8 mouse cellular contexts compared by ENCODE assay signal in the genomic region with DNA sequence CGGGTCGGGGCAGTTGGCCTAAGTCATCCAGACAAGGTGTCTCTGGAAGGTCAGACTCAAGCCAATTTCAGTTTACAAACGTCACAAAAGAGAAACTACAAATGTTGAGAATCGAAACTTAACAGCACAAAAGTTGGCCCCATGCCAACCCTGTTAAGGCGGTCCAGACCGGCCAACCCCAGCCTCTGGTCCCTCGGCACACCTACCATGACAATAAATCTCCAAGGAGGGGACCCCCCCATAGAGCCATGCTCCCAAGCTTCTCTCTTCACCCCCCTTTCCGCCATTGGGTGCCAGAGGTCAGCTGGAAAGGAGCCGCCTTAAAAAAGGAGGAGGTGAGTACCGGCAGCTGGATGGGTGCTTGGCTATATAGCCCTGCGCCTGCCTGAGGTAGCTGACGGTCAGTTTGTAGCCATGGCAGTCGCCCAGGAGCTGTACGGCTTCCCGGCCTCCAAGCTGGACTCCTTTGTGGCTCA. TPM values are rescaled to one million over a fixed set of nuclear protein-coding genes. Genes with fewer than 3 reads are reported as not detected.
DNase-seq lines count a peak whose midpoint lies in the region; ATAC-seq lines count a peak whose summit lies in the region.

A gene (plus strand): TSS at position 243 of the 476 bp plus-strand sequence.

- ATAC-seq in forebrain, embryonic 14.5 days, result no peak
- ATAC-seq in hindbrain, embryonic 16.5 days, result no peak
- no peak for ATAC-seq in liver, embryonic 12.5 days
- no peak for ATAC-seq in neural tube, embryonic 15.5 days (ENCODE audit: low FRiP score)

- DNase-seq in A20 (ENCODE audit: low read depth, low spot score) (peak; percentile 71), MEL-GATA-1-ER (ENCODE audit: extremely low read depth, low read depth) (peak; percentile 49)
- DNase-seq in forebrain, embryonic 14.5 days (ENCODE audit: low spot score), result peak; percentile 29
- peak; percentile 32 to 40 for DNase-seq in urinary bladder, postnatal 36 days (ENCODE audit: low spot score in 2 of 2)
- no peak for DNase-seq in left cerebral cortex, postnatal 36 days (ENCODE audit: low spot score in 2 of 2)

- H3K36me3 ChIP-seq in forebrain, embryonic 14.5 days (ENCODE audit: control insufficient read depth, insufficient read depth, low read length), result no peaks in the 10 kb centered on the region
- H3K36me3 ChIP-seq in hindbrain, embryonic 16.5 days (ENCODE audit: control insufficient read depth, insufficient read depth, low read length), result no peaks in the 10 kb centered on the region
- H3K36me3 ChIP-seq in liver, embryonic 12.5 days, result no peaks in the 10 kb centered on the region
- no peaks in the 10 kb centered on the region for H3K36me3 ChIP-seq in neural tube, embryonic 15.5 days

- intact Hi-C loops in left cerebral cortex, postnatal 36 days (cut with DNase I), result no loop called here

- H3K27me3 ChIP-seq in forebrain, embryonic 14.5 days (replicated peaks; ENCODE audit: control insufficient read depth, insufficient read depth, low read length), result no peaks in the 10 kb centered on the region
- no peaks in the 10 kb centered on the region for H3K27me3 ChIP-seq in hindbrain, embryonic 16.5 days (replicated peaks; ENCODE audit: control insufficient read depth, insufficient read depth, low read length)
- H3K27me3 ChIP-seq in liver, embryonic 12.5 days (replicated peaks), result no peaks in the 10 kb centered on the region
- H3K27me3 ChIP-seq in neural tube, embryonic 15.5 days (replicated peaks), result no peaks in the 10 kb centered on the region

- WGBS in forebrain, embryonic 14.5 days, result 39% methylated on average over 15 of the region's 15 CpGs
- WGBS in hindbrain, embryonic 16.5 days, result 40% methylated on average over 15 of the region's 15 CpGs
- WGBS in liver, embryonic 12.5 days (ENCODE audit: insufficient replicate concordance), result 59% methylated on average over 15 of the region's 15 CpGs
- 31% methylated on average over 14 of the region's 15 CpGs for WGBS in neural tube, embryonic 15.5 days

- H3K4me2 ChIP-seq in forebrain, embryonic 14.5 days (ENCODE audit: low read length), result peak within 1 kb of the TSS; percentile 20
- peak within 1 kb of the TSS; percentile 47 for H3K4me2 ChIP-seq in hindbrain, embryonic 16.5 days (ENCODE audit: low read length)
- H3K4me2 ChIP-seq in liver, embryonic 12.5 days, result peak within 1 kb of the TSS; percentile 34
- H3K4me2 ChIP-seq in neural tube, embryonic 15.5 days, result peak within 1 kb of the TSS; percentile 48

- no peak within 1 kb of the TSS for H3K4me3 ChIP-seq in forebrain, embryonic 14.5 days (ENCODE audit: low read depth, low read length)
- peak within 1 kb of the TSS; percentile 16; the same call in 1 of the 2 replicates for H3K4me3 ChIP-seq in hindbrain, embryonic 16.5 days (ENCODE audit: low read length)
- no peak within 1 kb of the TSS for H3K4me3 ChIP-seq in liver, embryonic 12.5 days
- H3K4me3 ChIP-seq in neural tube, embryonic 15.5 days (replicated peaks), result no peak within 1 kb of the TSS; the same call in 1 of the 2 replicates

- H3K27ac ChIP-seq in forebrain, embryonic 14.5 days (ENCODE audit: low read depth, low read length), result no peak within 1 kb of the TSS
- H3K27ac ChIP-seq in hindbrain, embryonic 16.5 days (ENCODE audit: low read depth, low read length), result no peak within 1 kb of the TSS
- no peak within 1 kb of the TSS for H3K27ac ChIP-seq in liver, embryonic 12.5 days
- no peak within 1 kb of the TSS for H3K27ac ChIP-seq in neural tube, embryonic 15.5 days (replicated peaks)

- H3K9me3 ChIP-seq in forebrain, embryonic 14.5 days (replicated peaks; ENCODE audit: control insufficient read depth, low read length), result peaks cover 3% of the 10 kb centered on the region; the same call in 1 of the 2 replicates
- H3K9me3 ChIP-seq in hindbrain, embryonic 16.5 days (ENCODE audit: control insufficient read depth, low read length), result no peaks in the 10 kb centered on the region
- H3K9me3 ChIP-seq in liver, embryonic 12.5 days (replicated peaks), result no peaks in the 10 kb centered on the region
- no peaks in the 10 kb centered on the region for H3K9me3 ChIP-seq in neural tube, embryonic 15.5 days (replicated peaks)

- H3K4me1 ChIP-seq in forebrain, embryonic 14.5 days (ENCODE audit: control insufficient read depth, insufficient read depth, low read length), result no peaks in the 10 kb centered on the region
- peaks cover 4% of the 10 kb centered on the region; the same call in 1 of the 2 replicates for H3K4me1 ChIP-seq in hindbrain, embryonic 16.5 days (ENCODE audit: control insufficient read depth, insufficient read depth, low read depth, low read length)
- peaks cover 17% of the 10 kb centered on the region for H3K4me1 ChIP-seq in liver, embryonic 12.5 days
- peaks cover 4% of the 10 kb centered on the region for H3K4me1 ChIP-seq in neural tube, embryonic 15.5 days

- no peak within 1 kb of the TSS for H3K9ac ChIP-seq in forebrain, embryonic 14.5 days (ENCODE audit: low read length)
- H3K9ac ChIP-seq in hindbrain, embryonic 16.5 days (ENCODE audit: low read depth, low read length), result no peak within 1 kb of the TSS; the same call in 1 of the 2 replicates
- H3K9ac ChIP-seq in liver, embryonic 12.5 days, result no peak within 1 kb of the TSS
- no peak within 1 kb of the TSS for H3K9ac ChIP-seq in neural tube, embryonic 15.5 days (replicated peaks)

RNA-seq across cellular contexts. Expression of the gene that starts here (rescaled TPM):
- polyA plus RNA-seq in forebrain, embryonic 14.5 days (2014; fragmentation: Nextera tagmentation; extraction: Ambion mirVana), result 0.10 and 0.28 TPM in 2 replicates
- polyA plus RNA-seq in hindbrain, embryonic 16.5 days (2015; fragmentation: Nextera tagmentation; extraction: Ambion mirVana), result 0.26 and 0.31 TPM in 2 replicates
- 0.29 and 0.30 TPM in 2 replicates for polyA plus RNA-seq in liver, embryonic 12.5 days (2016; fragmentation: Nextera tagmentation; extraction: Ambion mirVana)
- 0.79 and 1.2 TPM in 2 replicates for polyA plus RNA-seq in neural tube, embryonic 15.5 days (2015; fragmentation: Nextera tagmentation; extraction: Ambion mirVana)
- total RNA-seq in left cerebral cortex, postnatal 36 days (2021), result not detected

Comparison
In these comparisons a context has a peak if more than half of its experiments do, and no peak if none do; other contexts are left out.
1. Peak in DNase-seq and H3K4me2 ChIP-seq in forebrain, embryonic 14.5 days; RNA of the gene not detected or under 1 TPM.
2. DNase-seq: peak in A20 (single experiment), MEL-GATA-1-ER (single experiment) and urinary bladder, postnatal 36 days (2 of 2); none in left cerebral cortex, postnatal 36 days (0 of 2).
3. Peak in every context shown above with its lines, with median percentiles within 50 percentile points of each other: H3K4me2 ChIP-seq.